Mouse (Mus musculus) kidney, adult 2 months (tissue): ENCODE results near the gene Fam107b.

Source experiments
- CTCF ChIP-seq: fragments of 200-500 bp; conservative IDR thresholded peaks from 2 replicates; pipeline ENCODE4 v1.5.1; 2011; ENCODE audit warnings: low read depth, mild to moderate bottlenecking, control low read depth, low read length, moderate library complexity, mixed read lengths; ENCODE audit not compliant: insufficient read depth, insufficient read length
- POLR2A ChIP-seq: fragments of 200-500 bp; IDR thresholded peaks from one replicate; pipeline ENCODE4 v1.6.1; 2011; ENCODE audit warnings: low read depth, low read length, control low read depth

- TF ChIP-seq POLR2A (no peak), CTCF (no peak)
These were observed 113.1 kb downstream of the Fam107b start for GRCm38 (mm10) chr2:3683343-3683742.
